Mouse (Mus musculus): ENCODE results near the gene Smu1. TPM values are rescaled to one million over a fixed set of nuclear protein-coding genes. Genes with fewer than 3 reads are reported as not detected.

Smu1 gene
- total RNA-seq (2012; rRNA removed) (93.4 and 108 TPM in 2 replicates), total RNA-seq (2014; rRNA removed) (182 and 183 TPM in 2 replicates), polyA plus RNA-seq (2012; ENCODE audit: insufficient read length, low read depth) (111 and 118 TPM in 2 replicates)

GRCm38 (mm10) chr4:40757780-40758420 is at the start of gene Smu1:
Smu1 (minus strand) TSS chr4:40757923.
- Histone ChIP-seq H3K9ac (ENCODE audit: insufficient read depth, low read depth) (peak within 1 kb of the TSS; percentile 82), H3K27me3 (replicated peaks) (peaks cover 26% of the 10 kb centered on the region), H3K4me2 (ENCODE audit: insufficient read depth, low read depth, poor library complexity, severe bottlenecking) (peak within 1 kb of the TSS; percentile 79), H3K4me1 (ENCODE audit: control insufficient read depth in 1 of 2, insufficient read depth in 2 of 2) (peaks cover 4 to 6% of the 10 kb centered on the region in 2 experiments; a peak in 1 of 4 replicates), H3K36me3 (replicated peaks in 1 of 2; ENCODE audit: control insufficient read depth in 1 of 2, insufficient read depth in 1 of 2, low read length in 1 of 2) (peaks cover 19 to 29% of the 10 kb centered on the region in 2 experiments), H3K9me3 (replicated peaks; ENCODE audit: low read length) (no peaks in the 10 kb centered on the region), H3K79me2 (replicated peaks; ENCODE audit: control insufficient read depth, extremely low read depth, insufficient read depth, poor library complexity, severe bottlenecking) (peaks cover 23% of the 10 kb centered on the region), H3K27ac (ENCODE audit: insufficient read depth, low read depth) (peak within 1 kb of the TSS; percentile 68), H3K4me3 (replicated peaks in 1 of 3; ENCODE audit: low read depth in 2 of 3, low read length in 2 of 3, poor library complexity in 1 of 3) (peak within 1 kb of the TSS; percentile 94 to 99 (median 98))
- TF ChIP-seq NRF1 (IDR thresholded peaks at IDR 0.05; ENCODE audit: low read depth, low read length) (peak; percentile 35; the same call in 1 of the 2 replicates), MAX (IDR thresholded peaks at IDR 0.05; ENCODE audit: low read length) (peak; percentile 79), MAFK (IDR thresholded peaks at IDR 0.05; ENCODE audit: insufficient replicate concordance, low read length) (no peak), MYC (IDR thresholded peaks at IDR 0.05; ENCODE audit: low read depth, low read length) (peak; percentile 77; the same call in 1 of the 2 replicates), JUND (conservative IDR thresholded peaks at IDR 0.05; ENCODE audit: low read depth, low read length) (no peak), ZMIZ1 (IDR thresholded peaks at IDR 0.05; ENCODE audit: low read depth, low read length) (peak; percentile 86), PAX5 (IDR thresholded peaks at IDR 0.05; ENCODE audit: low read length) (no peak), USF1 (IDR thresholded peaks at IDR 0.05; ENCODE audit: low read depth, low read length) (no peak), GABPA (IDR thresholded peaks at IDR 0.05; ENCODE audit: insufficient replicate concordance, low read depth, low read length) (peak; percentile 49; the same call in 1 of the 2 replicates), MXI1 (IDR thresholded peaks at IDR 0.05; ENCODE audit: low read depth, low read length) (peak; percentile 94), MAZ (IDR thresholded peaks at IDR 0.05; ENCODE audit: low read depth, low read length) (peak; percentile 76; the same call in 1 of the 2 replicates), JUN (IDR thresholded peaks at IDR 0.05; ENCODE audit: insufficient read depth, low read depth, low read length) (no peak), NELFE (IDR thresholded peaks at IDR 0.05; ENCODE audit: low read depth, low read length) (peak; percentile 73; the same call in 1 of the 2 replicates), ETS1 (conservative IDR thresholded peaks at IDR 0.05; ENCODE audit: low read depth, low read length) (no peak), MEF2A (IDR thresholded peaks at IDR 0.05; ENCODE audit: borderline replicate concordance, low read depth, low read length) (peak; percentile 53; the same call in 1 of the 2 replicates), POLR2AphosphoS2 (IDR thresholded peaks at IDR 0.05; ENCODE audit: low read depth, low read length) (no peak), BHLHE40 (IDR thresholded peaks at IDR 0.05; ENCODE audit: low read depth, low read length) (no peak), ZNF384 (IDR thresholded peaks at IDR 0.05; ENCODE audit: low read depth, low read length) (no peak), SIN3A (IDR thresholded peaks at IDR 0.05; ENCODE audit: low read length) (peak; percentile 96), ZC3H11A (IDR thresholded peaks at IDR 0.05; ENCODE audit: low read depth, low read length) (no peak), E2F4 (IDR thresholded peaks at IDR 0.05; ENCODE audit: insufficient replicate concordance, low read depth, low read length) (no peak), UBTF (IDR thresholded peaks at IDR 0.05; ENCODE audit: low read depth, low read length) (no peak), TBP (conservative IDR thresholded peaks at IDR 0.05; ENCODE audit: low read depth, low read length) (peak; percentile 79), HCFC1 (IDR thresholded peaks at IDR 0.05; ENCODE audit: low read depth, low read length) (peak; percentile 98), ELF1 (IDR thresholded peaks at IDR 0.05; ENCODE audit: low read depth, low read length) (peak; percentile 87), IRF4 (IDR thresholded peaks at IDR 0.05; ENCODE audit: low read depth, low read length) (no peak; the same call in 1 of the 2 replicates), CHD1 (IDR thresholded peaks at IDR 0.05; ENCODE audit: low read depth, low read length) (no peak), SMC3 (IDR thresholded peaks at IDR 0.05; ENCODE audit: low read depth, low read length) (no peak), CTCF (conservative IDR thresholded peaks at IDR 0.05 in 1 of 2, IDR thresholded peaks at IDR 0.05 in 1 of 2; ENCODE audit: low read depth in 2 of 2, low read length in 2 of 2) (no peak), TCF12 (IDR thresholded peaks at IDR 0.05; ENCODE audit: low read depth, low read length) (peak; percentile 64), CHD2 (IDR thresholded peaks at IDR 0.05; ENCODE audit: low read length) (peak; percentile 14; the same call in 1 of the 2 replicates), KAT2A (IDR thresholded peaks at IDR 0.05; ENCODE audit: insufficient replicate concordance, low read length) (peak; percentile 94; the same call in 1 of the 2 replicates), POLR2A (IDR thresholded peaks at IDR 0.05; ENCODE audit: low read depth, low read length) (peak; percentile 82)
- dilution Hi-C loops (cut with MboI; ENCODE audit: extremely low pct_ligation_motif_present, extremely low pct_unique_long_range_greater_than_20kb, low sequenced_read_pairs) (no loop called here), in situ Hi-C loops (cut with MboI; ENCODE audit: low pct_ligation_motif_present, low pct_unique_long_range_greater_than_20kb, low sequenced_read_pairs) (no loop called here)
- DNase-seq (ENCODE audit: extremely low read depth): peak; percentile 97
